Mouse (Mus musculus): ENCODE measurements around the gene Umodl1. TPM values are rescaled to one million over a fixed set of nuclear protein-coding genes. Genes with fewer than 3 reads are reported as not detected.
A peak's percentile ranks its signal among the peaks of the same experiment; 100 is the strongest.

Umodl1 gene
- under 1 TPM; 0.08 to 0.09 TPM for total RNA-seq (2021)

GRCm38 (mm10) chr17:30954340-30954739 lies at the start of gene Umodl1:
Gene Umodl1, plus strand, starts transcription at chr17:30954640.
- intact Hi-C loops (cut with DNase I), result no loop called here
- no peak for DNase-seq (ENCODE audit: extremely low spot score in 1 of 2, low spot score in 2 of 2)

GRCm38 (mm10) chr17:30907577-30907976 lies 46.9 kb upstream of the Umodl1 start:
- no peak for DNase-seq (ENCODE audit: extremely low spot score in 1 of 2, low spot score in 2 of 2)
- intact Hi-C loops (cut with DNase I), result no loop called here

- peak in 1 of 2 experiments; percentile 43 for DNase-seq (ENCODE audit: extremely low spot score in 1 of 2, low spot score in 2 of 2)
- intact Hi-C loops (cut with DNase I), result no loop called here
These were observed 43.3 kb upstream of the Umodl1 start for GRCm38 (mm10) chr17:30910866-30911731.

- intact Hi-C loops (cut with DNase I), result no loop called here
- DNase-seq (ENCODE audit: extremely low spot score in 1 of 2, low spot score in 2 of 2), result no peak
These were observed 42.7 kb upstream of the Umodl1 start for GRCm38 (mm10) chr17:30911732-30912088.

GRCm38 (mm10) chr17:30912536-30912935 lies 41.9 kb upstream of the Umodl1 start:
- DNase-seq (ENCODE audit: extremely low spot score in 1 of 2, low spot score in 2 of 2), result no peak
- intact Hi-C loops (cut with DNase I), result no loop called here

- DNase-seq (ENCODE audit: extremely low spot score in 1 of 2, low spot score in 2 of 2), result no peak
- intact Hi-C loops (cut with DNase I), result no loop called here
These were observed 40.2 kb upstream of the Umodl1 start for GRCm38 (mm10) chr17:30914264-30914663.

- intact Hi-C loops (cut with DNase I), result no loop called here
- DNase-seq (ENCODE audit: extremely low spot score in 1 of 2, low spot score in 2 of 2), result no peak
These were observed 30.9 kb upstream of the Umodl1 start for GRCm38 (mm10) chr17:30923566-30923965.

GRCm38 (mm10) chr17:30930827-30931226 lies 23.6 kb upstream of the Umodl1 start:
- no peak for DNase-seq (ENCODE audit: extremely low spot score in 1 of 2, low spot score in 2 of 2)
- intact Hi-C loops (cut with DNase I), result no loop called here

GRCm38 (mm10) chr17:30932836-30933235 lies 21.6 kb upstream of the Umodl1 start:
- intact Hi-C loops (cut with DNase I), result no loop called here
- no peak for DNase-seq (ENCODE audit: extremely low spot score in 1 of 2, low spot score in 2 of 2)

- no peak for DNase-seq (ENCODE audit: extremely low spot score in 1 of 2, low spot score in 2 of 2)
- intact Hi-C loops (cut with DNase I), result no loop called here
These were observed 19.1 kb upstream of the Umodl1 start for GRCm38 (mm10) chr17:30935301-30935700.

GRCm38 (mm10) chr17:30938554-30938953 lies 15.9 kb upstream of the Umodl1 start:
- no peak for DNase-seq (ENCODE audit: extremely low spot score in 1 of 2, low spot score in 2 of 2)
- intact Hi-C loops (cut with DNase I), result no loop called here

GRCm38 (mm10) chr17:30948382-30948781 lies 6.1 kb upstream of the Umodl1 start:
- intact Hi-C loops (cut with DNase I), result no loop called here
- DNase-seq (ENCODE audit: extremely low spot score in 1 of 2, low spot score in 2 of 2), result no peak

- intact Hi-C loops (cut with DNase I), result loop anchor here (2.0 kb wide), 2 partner anchors 134 to 204 kb away; no protein-coding TSS in a partner anchor
- peak; percentile 70 to 73 for DNase-seq (ENCODE audit: extremely low spot score in 1 of 2, low spot score in 2 of 2)
These were observed 3.7 kb upstream of the Umodl1 start for GRCm38 (mm10) chr17:30950780-30951179.

- DNase-seq (ENCODE audit: extremely low spot score in 1 of 2, low spot score in 2 of 2), result peak in 1 of 2 experiments; percentile 38
These were observed 2.8 kb upstream of the Umodl1 start for GRCm38 (mm10) chr17:30951600-30951999.

GRCm38 (mm10) chr17:30961936-30962592 lies 7.6 kb downstream of the Umodl1 start:
- intact Hi-C loops (cut with DNase I), result no loop called here
- DNase-seq (ENCODE audit: extremely low spot score in 1 of 2, low spot score in 2 of 2), result no peak

More at GRCm38 (mm10) chr17:30951600-30951999, 2.8 kb upstream of the Umodl1 start:
- intact Hi-C loops (cut with DNase I), result loop anchor here (2.0 kb wide), 2 partner anchors 135 to 205 kb away; no protein-coding TSS in a partner anchor

GRCm38 (mm10) chr17:30962880-30963279 lies 8.4 kb downstream of the Umodl1 start:
- intact Hi-C loops (cut with DNase I), result no loop called here

GRCm38 (mm10) chr17:30969983-30970382 lies 15.5 kb downstream of the Umodl1 start:
- no peak for DNase-seq (ENCODE audit: extremely low spot score in 1 of 2, low spot score in 2 of 2)
- intact Hi-C loops (cut with DNase I), result no loop called here

More at GRCm38 (mm10) chr17:30962880-30963279, 8.4 kb downstream of the Umodl1 start:
- no peak for DNase-seq (ENCODE audit: extremely low spot score in 1 of 2, low spot score in 2 of 2)

GRCm38 (mm10) chr17:30971877-30972276 lies 17.4 kb downstream of the Umodl1 start:
- intact Hi-C loops (cut with DNase I), result no loop called here
- DNase-seq (ENCODE audit: extremely low spot score in 1 of 2, low spot score in 2 of 2), result peak; percentile 11 to 46

- DNase-seq (ENCODE audit: extremely low spot score in 1 of 2, low spot score in 2 of 2), result peak; percentile 36 to 64
- intact Hi-C loops (cut with DNase I), result no loop called here
These were observed 18.9 kb downstream of the Umodl1 start for GRCm38 (mm10) chr17:30973332-30973731.

- intact Hi-C loops (cut with DNase I), result no loop called here
- DNase-seq (ENCODE audit: extremely low spot score in 1 of 2, low spot score in 2 of 2), result no peak
These were observed 22.9 kb downstream of the Umodl1 start for GRCm38 (mm10) chr17:30977290-30977689.

Data from left cerebral cortex, postnatal 10 days (tissue).